Mouse (Mus musculus) small intestine, adult 2 months (tissue): ENCODE data around the gene Cep41. TPM values are rescaled to one million over a fixed set of nuclear protein-coding genes. Genes with fewer than 3 reads are reported as not detected.

Experiments used
- H3K27ac ChIP-seq: fragments of 200-500 bp; 2 replicates; pipeline ENCODE4 v1.5.1; 2012; ENCODE audit warnings: low read depth, low read length, control low read depth, inconsistent platforms; ENCODE audit not compliant: insufficient read depth
- H3K27me3 ChIP-seq: fragments of 200-500 bp; 2 replicates; pipeline ENCODE4 v1.6.1; 2012; ENCODE audit warnings: mild to moderate bottlenecking, moderate library complexity, low read length, inconsistent platforms; ENCODE audit not compliant: control insufficient read depth, insufficient read depth
- H3K36me3 ChIP-seq: fragments of 200-500 bp; 2 replicates; pipeline ENCODE4 v1.6.1; 2012; ENCODE audit warnings: mild to moderate bottlenecking, low read length, control low read depth, inconsistent platforms; ENCODE audit not compliant: control insufficient read depth, insufficient read depth
- H3K4me1 ChIP-seq: fragments of 200-500 bp; 2 replicates; pipeline ENCODE4 v1.6.1; 2012; ENCODE audit warnings: low read length, inconsistent platforms, mixed read lengths; ENCODE audit not compliant: control insufficient read depth, insufficient read depth, insufficient read length
- H3K4me3 ChIP-seq: fragments of 200-500 bp; 2 replicates; pipeline ENCODE4 v1.5.1; 2012; ENCODE audit warnings: low read depth, mild to moderate bottlenecking, control low read depth, inconsistent platforms, low read length, moderate library complexity
- CTCF ChIP-seq: fragments of 200-500 bp; IDR thresholded peaks from 2 replicates; pipeline ENCODE4 v1.5.1; 2012; ENCODE audit warnings: low read depth, mild to moderate bottlenecking, control low read depth, inconsistent platforms, low read length, moderate library complexity, mixed read lengths; ENCODE audit not compliant: insufficient replicate concordance, insufficient read length; ENCODE audit errors: extremely low read depth
- POLR2A ChIP-seq: fragments of 200-500 bp; IDR thresholded peaks from 2 replicates; pipeline ENCODE4 v1.6.1; 2012; ENCODE audit warnings: low read depth, mild to moderate bottlenecking, control low read depth, inconsistent platforms, low read length, moderate library complexity
- WGBS: fragments of 180-500 bp; shearing (Covaris S2); methylation state at CpG from one replicate; pipeline ENCODE4 v1.1.7; 2018; 5-methylcytosine and 5-hydroxymethylcytosine counted together
- polyA plus RNA-seq: library from polyadenylated mRNA; depleted of rRNA; stranded (reverse); fragments of >200 nt; gene quantifications from 2 replicates; pipeline ENCODE4 v1.2.3, GENCODE M21; 2012

The Cep41 gene
- polyA plus RNA-seq, 1 experiment, result 0.99 TPM

- Histone ChIP-seq H3K27ac (no peak overlapping the region), H3K36me3 (no peaks in the 10 kb centered on the region), H3K4me3 (0 out of 2 replicates have a peak overlapping the region, but pooled peaks have one; percentile 3), H3K27me3 (peaks cover 29% of the 10 kb centered on the region), H3K4me1 (no peaks in the 10 kb centered on the region; the same call in 1 of the 2 replicates)
- TF ChIP-seq POLR2A (no peak), CTCF (no peak)
- 57% methylated on average over 15 of the region's 15 CpGs for WGBS
Observed at GRCm38 (mm10) chr6:30735728-30736371, 42.3 kb upstream of the Cep41 start.

- no peaks in the 10 kb centered on the region for H3K36me3 ChIP-seq
- no peaks in the 10 kb centered on the region; the same call in 1 of the 2 replicates for H3K4me1 ChIP-seq
- no peak for TF ChIP-seq POLR2A
- no peak for TF ChIP-seq CTCF
- WGBS, result 62% methylated on average over 22 of the region's 22 CpGs
- no peak overlapping the region for H3K27ac ChIP-seq
- H3K4me3 ChIP-seq, result no peak overlapping the region
- peaks cover 29% of the 10 kb centered on the region for H3K27me3 ChIP-seq
Observed at GRCm38 (mm10) chr6:30734988-30735727, 41.6 kb upstream of the Cep41 start.

- 65% methylated on average over 6 of the region's 6 CpGs for WGBS
- no peak for TF ChIP-seq POLR2A
- no peak for TF ChIP-seq CTCF
- H3K27ac ChIP-seq, result no peak overlapping the region
- no peaks in the 10 kb centered on the region for H3K36me3 ChIP-seq
- H3K27me3 ChIP-seq, result peaks cover 29% of the 10 kb centered on the region
- H3K4me1 ChIP-seq, result no peaks in the 10 kb centered on the region; the same call in 1 of the 2 replicates
- H3K4me3 ChIP-seq, result no peak overlapping the region
Observed at GRCm38 (mm10) chr6:30734465-30734864, 40.9 kb upstream of the Cep41 start.

- no peaks in the 10 kb centered on the region for H3K36me3 ChIP-seq
- no peak overlapping the region for H3K4me3 ChIP-seq
- H3K27me3 ChIP-seq, result peaks cover 22% of the 10 kb centered on the region
- no peaks in the 10 kb centered on the region for H3K4me1 ChIP-seq
- no peak for TF ChIP-seq CTCF
- TF ChIP-seq POLR2A, result no peak
- no peak overlapping the region for H3K27ac ChIP-seq
- 54% methylated on average over 18 of the region's 18 CpGs for WGBS
Observed at GRCm38 (mm10) chr6:30732571-30733130, 39.1 kb upstream of the Cep41 start.

GRCm38 (mm10) chr6:30730301-30730971 lies 36.9 kb upstream of the Cep41 start:
- TF ChIP-seq CTCF, result no peak
- H3K36me3 ChIP-seq, result no peaks in the 10 kb centered on the region
- peaks cover 3% of the 10 kb centered on the region; the same call in 1 of the 2 replicates for H3K27me3 ChIP-seq
- H3K27ac ChIP-seq, result no peak overlapping the region
- H3K4me3 ChIP-seq, result no peak overlapping the region
- 48% methylated on average over 12 of the region's 12 CpGs for WGBS
- no peaks in the 10 kb centered on the region for H3K4me1 ChIP-seq

GRCm38 (mm10) chr6:30723331-30723730 lies 29.8 kb upstream of the Cep41 start, which contains the start of gene Mest:
Mest (plus strand) TSS chr6:30723547.
- Histone ChIP-seq H3K4me3 (no peak within 1 kb of the TSS), H3K36me3 (no peaks in the 10 kb centered on the region), H3K4me1 (no peaks in the 10 kb centered on the region), H3K27me3 (no peaks in the 10 kb centered on the region), H3K27ac (no peak within 1 kb of the TSS)
- 78% methylated on average over 7 of the region's 7 CpGs for WGBS
- TF ChIP-seq POLR2A, result no peak
- no peak for TF ChIP-seq CTCF
